Mouse (Mus musculus): Measurements from ENCODE around the gene Il23a.

DNA sequence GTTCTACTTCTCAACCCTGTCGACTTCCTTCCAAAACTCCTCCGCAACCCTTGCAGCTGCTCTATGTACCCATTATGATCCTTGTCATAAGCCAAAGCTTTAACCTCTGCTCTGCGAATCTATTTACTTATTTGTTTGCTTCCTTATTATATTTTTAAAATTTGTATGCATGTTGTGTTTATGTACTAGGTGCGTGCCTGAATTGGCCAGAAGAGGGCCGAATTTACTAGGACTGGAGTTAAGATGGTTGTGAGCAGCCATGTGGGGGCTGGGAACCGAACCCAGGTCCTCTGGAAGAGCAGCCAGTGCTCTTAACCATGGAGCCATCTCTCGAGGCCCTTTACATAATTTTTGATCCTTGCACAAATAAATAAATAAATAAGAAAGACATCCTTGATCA is 27.7 kb downstream of the Il23a start:
- TF ChIP-seq CTCF (IDR thresholded peaks at IDR 0.05; ENCODE audit: low read depth, low read length) (no peak), POLR2A (IDR thresholded peaks at IDR 0.05; ENCODE audit: borderline replicate concordance, low read depth, low read length) (no peak)
